Mouse (Mus musculus): ENCODE data around the gene Rsu1.

GRCm38 (mm10) chr2:13199033-13199432 is 72.2 kb downstream of the Rsu1 start:
- no peak for TF ChIP-seq POLR2A (IDR thresholded peaks at IDR 0.05; ENCODE audit: insufficient read depth, low read depth, low read length)
- TF ChIP-seq CTCF (IDR thresholded peaks at IDR 0.05), result no peak
